Mouse (Mus musculus) megakaryocyte, adult 5-6 weeks (primary cell): ENCODE measurements around the gene Tfrc. TPM values are rescaled to one million over a fixed set of nuclear protein-coding genes. Genes with fewer than 3 reads are reported as not detected.

Experiments
- ATAC-seq: 2 replicates; pipeline ENCODE4 v1.8.0; 2016; ENCODE audit warnings: mild to moderate bottlenecking, inconsistent platforms; ENCODE audit not compliant: poor library complexity, severe bottlenecking
- total RNA-seq, 2 experiments: library from RNA; stranded (forward) in 1 of 2; stranded (reverse) in 1 of 2; fragments of 153-499, 151-499 nt in 1 of 2; fragments of 221-1000, 200-1000 nt in 1 of 2; gene quantifications; 2 replicates each; pipeline versions ENCODE4 v1.2.3 to v1.2.4; 2015 to 2017

Gene Tfrc
- total RNA-seq, 2 experiments from 2014 or later = 29.5 to 29.6 TPM

- ATAC-seq = peak; percentile 68
These were observed 36.7 kb downstream of the Tfrc start for GRCm38 (mm10) chr16:32645361-32645914.

DNA sequence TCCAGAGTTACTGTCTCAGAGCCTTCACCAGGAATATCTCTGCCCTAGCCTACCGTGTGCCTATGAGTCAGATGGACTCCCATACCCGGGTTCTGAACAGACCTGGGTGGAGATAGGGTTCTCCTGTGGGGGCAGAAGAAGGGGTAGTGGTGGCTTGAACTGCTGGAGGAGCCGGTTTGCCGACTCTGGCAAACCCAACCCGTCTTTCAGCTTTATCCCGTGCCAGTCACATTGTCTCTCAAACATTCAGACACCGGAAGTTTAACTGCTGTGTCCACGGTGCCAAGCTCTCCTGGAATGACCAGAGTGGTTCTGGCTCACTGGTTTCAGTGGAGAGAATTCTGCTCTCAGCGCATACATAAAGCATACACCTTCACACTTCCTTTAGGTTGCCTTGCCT, 37.3 kb downstream of the Tfrc start:
- ATAC-seq = no peak

- no peak for ATAC-seq
These were observed 39.0 kb downstream of the Tfrc start for GRCm38 (mm10) chr16:32647712-32648111.

- ATAC-seq = no peak
These were observed 41.7 kb downstream of the Tfrc start for GRCm38 (mm10) chr16:32650461-32650860.

GRCm38 (mm10) chr16:32650974-32651618, 42.4 kb downstream of the Tfrc start:
- peak; percentile 97 for ATAC-seq

DNA sequence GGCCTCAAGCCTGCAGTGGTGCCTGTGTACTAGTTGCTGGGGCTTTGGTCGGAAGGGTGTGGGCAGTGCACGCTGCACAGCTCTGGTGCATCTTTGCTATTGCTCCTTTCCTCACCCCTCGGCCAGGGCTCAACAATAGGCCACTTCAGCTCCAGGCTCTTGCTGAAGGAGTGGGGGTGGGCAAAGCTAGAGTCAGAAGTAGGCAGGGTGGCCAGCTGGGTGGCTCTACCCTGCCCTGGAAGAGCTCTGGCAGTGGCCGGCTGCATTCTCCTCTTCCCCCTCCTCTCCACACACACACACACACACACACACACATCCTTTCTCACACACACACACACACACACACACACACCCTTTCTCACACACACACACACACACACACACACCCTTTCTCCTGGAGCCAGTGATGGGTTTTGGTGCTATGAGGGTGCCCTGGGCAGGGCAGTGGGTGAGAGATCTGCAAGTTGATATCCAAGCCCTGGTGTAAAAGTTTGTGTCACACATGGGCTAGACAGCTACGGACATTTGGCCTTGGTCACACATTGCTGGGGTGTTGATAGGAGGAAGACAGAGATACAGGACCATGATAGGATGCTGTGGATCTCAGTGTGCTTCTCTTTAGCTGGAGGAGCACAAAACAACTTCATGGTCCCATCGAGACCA, 45.5 kb downstream of the Tfrc start:
- no peak for ATAC-seq

GRCm38 (mm10) chr16:32655534-32655933, 46.8 kb downstream of the Tfrc start:
- no peak for ATAC-seq

- peak; percentile 47 for ATAC-seq
These were observed 47.6 kb downstream of the Tfrc start for GRCm38 (mm10) chr16:32656321-32656720.

GRCm38 (mm10) chr16:32656794-32657193, 48.1 kb downstream of the Tfrc start:
- 0 out of 2 replicates have a peak, but pooled peaks have one; percentile 19 for ATAC-seq

DNA sequence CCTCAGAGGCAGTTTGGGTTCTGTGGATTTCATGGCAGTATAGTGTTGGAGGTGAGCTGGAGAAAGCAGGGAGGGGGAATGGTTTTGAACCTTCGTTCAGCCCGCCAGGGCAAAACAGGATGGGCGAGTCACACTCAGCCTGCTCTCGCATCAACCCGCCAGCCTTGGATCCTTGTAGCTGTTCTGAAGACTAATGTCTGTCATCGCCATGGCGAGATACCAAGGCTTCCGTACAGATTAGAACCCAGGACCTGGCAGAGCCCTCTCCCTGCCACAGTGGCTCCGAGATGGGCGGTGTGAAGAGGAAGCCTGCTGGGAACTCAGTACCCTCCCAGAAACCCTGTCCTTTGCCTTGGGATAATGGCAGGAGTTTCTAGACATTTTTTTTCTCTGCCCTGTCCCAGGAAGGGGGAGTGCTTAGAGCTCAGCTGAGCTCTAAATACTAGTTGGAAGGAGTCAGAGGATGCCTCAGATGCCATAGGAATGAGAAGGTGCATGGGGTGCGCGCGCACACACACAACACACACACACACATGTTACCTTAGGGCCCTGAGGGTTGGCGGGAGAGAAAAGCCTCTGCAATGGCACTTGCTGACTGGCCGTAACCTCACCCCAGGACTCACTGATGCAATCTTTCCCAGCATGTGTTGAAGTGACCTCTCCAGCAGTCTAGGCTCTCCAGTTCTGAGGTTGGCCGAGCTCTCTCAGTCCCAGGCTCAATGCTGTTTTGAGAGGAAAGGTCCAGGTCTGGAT, 49.0 kb downstream of the Tfrc start:
- no peak for ATAC-seq

DNA sequence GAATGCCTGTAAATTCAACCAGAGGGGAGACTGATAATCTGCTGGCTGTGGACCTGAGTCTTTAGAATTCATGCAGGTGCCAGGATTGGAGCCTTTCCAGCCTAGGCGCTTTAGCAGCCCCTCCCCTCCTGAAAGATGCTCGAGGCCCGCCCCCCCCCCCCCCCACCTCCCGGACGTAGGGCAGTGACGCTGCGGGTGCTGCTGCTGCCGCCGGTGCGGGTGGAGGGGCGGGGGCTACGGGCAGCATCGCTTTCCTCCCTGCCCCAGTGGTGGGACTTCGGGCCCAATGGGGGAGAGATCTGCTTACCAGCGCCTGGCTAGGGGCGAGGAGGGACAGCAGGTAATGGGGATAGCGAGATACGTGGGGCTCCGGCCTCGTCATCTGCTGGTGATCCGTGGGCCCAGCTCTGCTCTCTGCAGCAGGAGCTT, 50.0 kb downstream of the Tfrc start:
- ATAC-seq = peak; percentile 50

GRCm38 (mm10) chr16:32659385-32659784, 50.7 kb downstream of the Tfrc start:
- 0 out of 2 replicates have a peak, but pooled peaks have one; percentile 16 for ATAC-seq

- ATAC-seq = no peak
These were observed 51.4 kb downstream of the Tfrc start for GRCm38 (mm10) chr16:32660095-32660494.

GRCm38 (mm10) chr16:32660557-32661321, 52.0 kb downstream of the Tfrc start:
- ATAC-seq = no peak

DNA sequence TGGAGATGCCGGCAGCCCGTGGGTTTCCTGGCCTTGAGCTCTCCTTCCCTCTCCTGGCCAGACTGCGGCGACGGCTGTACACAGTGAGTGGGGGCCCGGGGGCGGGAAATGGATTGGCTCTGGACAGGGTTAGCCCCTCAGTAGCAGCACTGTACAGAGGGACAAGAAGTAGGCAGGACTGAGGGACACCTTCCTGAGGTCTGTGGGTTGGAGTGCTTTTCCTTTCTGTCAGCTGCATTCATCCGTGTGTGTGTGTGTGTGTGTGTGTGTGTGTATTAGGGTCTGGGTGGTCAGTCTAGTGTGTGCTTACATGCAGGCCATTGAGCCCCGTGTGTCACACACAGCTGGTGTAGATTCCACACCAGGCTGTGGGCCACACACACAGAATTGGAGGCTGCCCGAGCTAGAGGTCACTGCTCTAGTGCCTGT, 52.8 kb downstream of the Tfrc start:
- no peak for ATAC-seq

DNA sequence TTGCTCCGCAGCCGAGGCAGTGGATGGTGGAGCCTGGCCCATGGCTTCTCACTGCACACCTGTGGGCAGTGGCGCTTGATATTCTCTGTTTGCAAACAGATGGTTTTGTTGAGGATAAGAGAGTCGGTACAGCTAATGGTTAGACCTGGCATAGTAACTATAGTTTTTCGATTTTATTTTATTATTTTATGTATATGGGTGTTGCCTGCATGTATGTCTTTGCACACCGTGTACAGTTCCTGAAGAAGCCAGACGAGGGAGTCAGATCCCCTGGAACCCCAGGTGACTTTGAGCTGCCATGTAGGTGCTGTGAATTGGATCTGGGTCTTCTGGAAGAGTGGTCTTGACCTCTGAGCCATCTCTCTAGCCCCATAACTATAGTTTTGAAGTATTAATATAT, 53.7 kb downstream of the Tfrc start:
- ATAC-seq = no peak

DNA sequence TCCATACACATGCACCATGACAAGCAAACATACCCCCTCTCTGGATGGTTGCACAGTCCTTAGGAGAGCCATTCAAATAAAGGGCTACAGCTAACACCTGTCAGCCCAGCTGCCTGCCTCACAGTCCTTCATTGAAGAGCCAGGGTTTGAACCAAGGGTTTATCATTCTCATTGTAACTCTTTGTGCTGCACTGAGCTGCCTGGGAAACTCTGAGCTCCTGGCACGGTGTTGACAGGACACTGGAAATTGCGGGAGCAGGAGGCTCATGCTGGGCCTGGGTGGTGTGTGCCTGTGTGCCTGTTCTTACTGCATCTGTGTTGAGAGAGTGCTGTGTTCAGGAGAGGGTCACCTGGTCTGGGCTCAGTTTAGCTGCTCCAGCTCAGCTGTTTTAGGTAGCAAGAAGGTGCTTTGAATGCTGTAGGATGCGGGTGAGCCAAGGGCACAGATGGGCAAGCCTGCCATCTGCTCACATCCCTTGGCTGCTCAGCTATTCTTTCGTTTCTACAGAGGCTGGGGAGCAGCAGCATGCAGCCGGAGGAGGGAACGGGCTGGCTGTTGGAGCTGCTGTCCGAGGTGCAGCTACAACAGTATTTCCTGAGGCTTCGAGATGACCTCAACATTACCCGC, 54.6 kb downstream of the Tfrc start:
- ATAC-seq = no peak

DNA sequence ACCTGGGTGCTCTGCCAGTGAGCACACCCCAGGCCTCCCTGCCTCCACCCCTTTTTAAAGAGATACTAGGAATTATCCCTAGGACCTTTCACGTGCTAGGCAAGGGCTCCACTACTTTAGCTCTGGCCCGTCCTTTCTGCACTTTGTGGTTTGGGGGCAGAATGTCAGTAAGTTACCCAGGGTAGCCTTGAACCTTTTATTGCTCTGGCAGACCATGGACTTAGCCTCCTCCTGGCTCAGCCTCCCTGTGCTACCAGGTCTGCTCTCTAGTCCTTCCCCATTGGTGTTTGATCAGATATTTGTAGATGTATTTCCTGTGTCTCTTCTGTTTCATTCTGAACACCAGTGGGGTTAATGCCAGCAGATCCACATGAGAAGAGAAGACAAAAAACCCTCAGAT, 55.5 kb downstream of the Tfrc start:
- no peak for ATAC-seq

DNA sequence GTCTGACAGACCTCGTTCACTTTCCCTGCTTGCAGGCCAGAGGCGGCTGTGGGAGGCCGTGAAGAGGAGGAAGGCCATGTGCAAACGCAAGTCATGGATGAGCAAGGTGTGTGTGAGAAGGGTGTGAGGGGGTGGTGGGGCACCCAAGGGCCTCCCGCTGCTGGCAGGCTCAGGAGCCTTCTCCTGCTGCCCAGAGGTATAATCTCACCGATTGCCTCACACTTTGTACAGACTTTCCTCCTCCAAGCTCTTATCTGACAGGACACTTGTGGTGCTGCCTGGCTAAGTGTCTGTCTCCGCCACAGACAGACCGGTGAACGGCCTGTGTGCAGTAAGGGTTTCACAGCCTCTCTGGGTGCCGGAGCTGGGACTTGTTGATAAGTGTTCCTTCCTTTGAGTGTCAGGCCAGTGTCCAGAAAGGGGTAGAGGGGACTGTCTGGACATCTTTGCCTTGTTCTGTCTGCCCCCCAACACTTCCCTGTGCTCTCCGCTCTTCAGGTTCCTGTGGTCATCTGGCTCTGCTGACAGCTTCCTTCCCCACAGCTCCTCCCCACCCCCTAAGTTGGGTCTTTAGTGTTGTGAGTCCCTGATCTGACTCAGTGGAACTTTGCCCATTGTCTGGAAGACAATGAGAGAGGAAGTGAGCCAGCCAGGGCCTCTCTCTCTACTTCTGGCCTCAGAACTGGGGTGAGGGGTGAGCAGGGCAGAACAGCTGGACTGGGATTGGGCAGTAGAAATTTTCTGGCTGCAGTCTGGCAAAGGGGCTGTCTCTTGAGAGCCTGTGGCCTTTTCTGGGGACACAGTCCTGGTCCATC, 57.3 kb downstream of the Tfrc start:
- peak; percentile 77 for ATAC-seq
